Mouse (Mus musculus): ENCODE data around the gene Lrrc3c. TPM values are rescaled to one million over a fixed set of nuclear protein-coding genes. Genes with fewer than 3 reads are reported as not detected.
"Not testable (repeated sequence)": the region's sequence is repeated elsewhere in the genome, so short reads cannot be mapped to it uniquely, and the experiment has no call there.

Lrrc3c gene
- polyA plus RNA-seq, 1 experiment from 2014 or later, result not detected

- Histone ChIP-seq H3K27ac (no peak overlapping the region), H3K36me3 (ENCODE audit: inconsistent target) (no peaks in the 10 kb centered on the region), H3K79me2 (ENCODE audit: inconsistent target) (no peaks in the 10 kb centered on the region), H3K4me3 (ENCODE audit: inconsistent target) (no peak overlapping the region)
- WGBS (ENCODE audit: missing documents), result 89% methylated on average over 1 of the region's 3 CpGs
Observed at GRCm38 (mm10) chr11:98628706-98629105, 30.6 kb downstream of the Lrrc3c start.

DNA sequence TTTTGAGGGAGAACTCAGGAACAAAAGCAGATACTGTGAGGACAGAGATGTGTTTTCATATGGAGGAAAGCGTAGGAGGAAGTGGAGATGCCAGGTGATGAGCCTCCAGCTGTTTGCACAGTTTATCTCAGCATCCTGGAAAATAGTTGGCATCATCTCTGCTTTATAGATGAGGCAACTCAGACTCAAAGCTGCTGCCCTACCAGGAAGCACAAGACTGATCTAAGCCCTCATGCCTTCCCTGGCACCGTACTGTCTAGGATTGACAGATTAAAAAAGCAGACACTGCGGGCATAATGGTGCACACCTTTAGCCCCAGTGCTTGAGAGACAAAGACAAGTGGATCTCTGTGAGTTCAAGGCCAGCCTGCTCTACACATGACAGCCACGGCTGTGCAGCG lies 32.6 kb downstream of the Lrrc3c start:
- H3K36me3 ChIP-seq (ENCODE audit: inconsistent target), result no peaks in the 10 kb centered on the region
- 88% methylated on average over 5 of the region's 5 CpGs for WGBS (ENCODE audit: missing documents)
- H3K4me3 ChIP-seq (ENCODE audit: inconsistent target), result no peak overlapping the region
- no peaks in the 10 kb centered on the region for H3K79me2 ChIP-seq (ENCODE audit: inconsistent target)
- no peak overlapping the region for H3K27ac ChIP-seq

- not testable (repeated sequence) for H3K79me2 ChIP-seq (ENCODE audit: inconsistent target); H3K36me3 ChIP-seq (ENCODE audit: inconsistent target); H3K4me3 ChIP-seq (ENCODE audit: inconsistent target); H3K27ac ChIP-seq
- WGBS (ENCODE audit: missing documents), result 39% methylated on average over 10 of the region's 10 CpGs
Observed at GRCm38 (mm10) chr11:98635312-98635970, 37.4 kb downstream of the Lrrc3c start.

DNA sequence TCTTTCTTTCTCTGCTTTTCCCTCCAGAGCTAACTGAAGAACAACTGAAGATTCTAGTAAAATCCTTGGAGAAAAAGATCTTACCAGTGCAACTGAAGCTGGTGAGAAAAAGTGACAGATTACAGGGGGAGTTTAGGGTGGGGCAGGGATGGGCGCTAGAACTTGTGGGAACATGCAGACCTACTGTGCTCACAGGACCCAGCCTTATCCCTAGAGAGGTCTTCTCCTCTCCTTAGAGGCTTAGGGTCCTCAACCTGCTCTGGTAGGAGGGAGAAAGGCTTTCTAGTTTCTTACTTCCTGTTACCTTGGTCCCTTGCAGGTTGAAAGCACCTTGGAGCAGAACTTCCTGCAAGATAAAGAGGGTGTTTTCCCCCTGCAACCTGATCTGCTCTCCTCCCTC lies 39.4 kb downstream of the Lrrc3c start:
- WGBS (ENCODE audit: missing documents), result 67% methylated on average over 1 of the region's 1 CpGs
- no peaks in the 10 kb centered on the region for H3K79me2 ChIP-seq (ENCODE audit: inconsistent target)
- no peak overlapping the region for H3K27ac ChIP-seq
- no peak overlapping the region for H3K4me3 ChIP-seq (ENCODE audit: inconsistent target)
- H3K36me3 ChIP-seq (ENCODE audit: inconsistent target), result no peaks in the 10 kb centered on the region

DNA sequence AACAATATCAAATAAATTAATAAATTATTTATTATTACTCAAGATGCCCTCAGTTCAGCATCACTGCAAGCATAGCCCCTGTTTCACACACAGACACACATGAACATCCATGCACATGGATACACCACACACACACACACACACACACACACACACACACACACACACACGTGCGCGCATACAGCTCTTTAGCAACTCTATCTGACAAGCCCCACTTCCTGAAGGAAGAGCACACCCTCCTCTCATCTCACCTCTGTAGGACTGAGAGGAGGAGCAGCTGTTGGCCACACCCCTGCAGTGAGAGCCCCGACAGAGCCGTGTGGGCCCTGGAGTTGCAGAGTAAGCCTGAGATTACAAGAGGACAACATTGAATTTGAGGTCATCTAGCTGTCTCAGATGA lies 42.0 kb downstream of the Lrrc3c start:
- Histone ChIP-seq H3K4me3 (ENCODE audit: inconsistent target) (no peak overlapping the region), H3K36me3 (ENCODE audit: inconsistent target) (no peaks in the 10 kb centered on the region), H3K27ac (no peak overlapping the region), H3K79me2 (ENCODE audit: inconsistent target) (no peaks in the 10 kb centered on the region)
- 31% methylated on average over 2 of the region's 5 CpGs for WGBS (ENCODE audit: missing documents)

GRCm38 (mm10) chr11:98644757-98645156 lies 46.7 kb downstream of the Lrrc3c start:
- Histone ChIP-seq H3K36me3 (ENCODE audit: inconsistent target) (no peaks in the 10 kb centered on the region), H3K27ac (no peak overlapping the region), H3K79me2 (ENCODE audit: inconsistent target) (no peaks in the 10 kb centered on the region), H3K4me3 (ENCODE audit: inconsistent target) (no peak overlapping the region)
- 91% methylated on average over 3 of the region's 3 CpGs for WGBS (ENCODE audit: missing documents)

GRCm38 (mm10) chr11:98645946-98646345 lies 47.9 kb downstream of the Lrrc3c start:
- Histone ChIP-seq H3K36me3 (ENCODE audit: inconsistent target) (no peaks in the 10 kb centered on the region), H3K4me3 (ENCODE audit: inconsistent target) (no peak overlapping the region), H3K27ac (no peak overlapping the region), H3K79me2 (ENCODE audit: inconsistent target) (no peaks in the 10 kb centered on the region)
- 75% methylated on average over 2 of the region's 2 CpGs for WGBS (ENCODE audit: missing documents)

DNA sequence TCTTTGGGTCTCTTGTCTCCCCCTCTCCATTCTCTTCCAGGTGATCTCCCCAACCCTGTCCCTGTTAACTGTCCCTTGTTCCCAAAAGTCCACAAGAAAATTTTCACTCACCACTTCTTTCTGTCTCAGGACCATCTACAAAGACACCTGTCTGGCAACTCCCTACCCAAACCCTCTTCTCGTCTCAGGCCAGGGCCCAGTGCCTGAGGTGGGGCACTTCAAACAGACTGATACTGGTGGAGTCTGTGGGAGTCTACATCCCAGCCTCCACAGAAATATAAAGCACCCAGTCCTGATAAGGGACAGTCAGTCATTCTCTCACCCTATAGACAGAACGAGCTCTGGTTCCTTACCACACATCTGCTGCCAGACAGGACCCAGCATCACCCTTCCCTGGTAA lies 48.4 kb downstream of the Lrrc3c start, which contains the start of gene Gsdma2:
Gsdma2 (plus strand) TSS at position 301 of the 400 bp plus-strand sequence.
- Histone ChIP-seq H3K79me2 (ENCODE audit: inconsistent target) (no peaks in the 10 kb centered on the region), H3K27ac (no peak within 1 kb of the TSS), H3K36me3 (ENCODE audit: inconsistent target) (no peaks in the 10 kb centered on the region), H3K4me3 (ENCODE audit: inconsistent target) (no peak within 1 kb of the TSS)
- 80% methylated on average over 2 of the region's 2 CpGs for WGBS (ENCODE audit: missing documents)

Other genes starting within 250 kb of the Lrrc3c start
- not detected in 3 replicates for gene Ppp1r1b, start 249.9 kb upstream of the Lrrc3c start, polyA plus RNA-seq (2018)
- gene Stard3, start 239.9 kb upstream of the Lrrc3c start, polyA plus RNA-seq (2018), result 39.6 to 84.6 TPM (median 53.0 TPM) in 3 replicates
- gene Tcap, start 214.5 kb upstream of the Lrrc3c start, polyA plus RNA-seq (2018), result 0.16 TPM in 1 of 3 replicates, not detected in the others
- gene Pnmt, start 211.8 kb upstream of the Lrrc3c start, polyA plus RNA-seq (2018), result not detected in 3 replicates
- 2.8 to 4.2 TPM (median 2.9 TPM) in 3 replicates for gene Pgap3, start 197.8 kb upstream of the Lrrc3c start, polyA plus RNA-seq (2018)
- gene Erbb2, start 185.8 kb upstream of the Lrrc3c start, polyA plus RNA-seq (2018), result not detected in 3 replicates
- gene Mien1, start 159.3 kb upstream of the Lrrc3c start, polyA plus RNA-seq (2018), result 48.5 to 121 TPM (median 108 TPM) in 3 replicates
- gene Grb7, start 151.9 kb upstream of the Lrrc3c start, polyA plus RNA-seq (2018), result 0.06 TPM in 1 of 3 replicates, not detected in the others
- gene Ikzf3, start 52.3 kb upstream of the Lrrc3c start, polyA plus RNA-seq (2018), result 0.09 to 0.85 TPM in 2 of 3 replicates, not detected in the other
- not detected in 3 replicates for gene Zpbp2, start 47.2 kb upstream of the Lrrc3c start, polyA plus RNA-seq (2018)
- 12.4 to 23.2 TPM (median 22.9 TPM) in 3 replicates for gene Ormdl3, start 10.9 kb upstream of the Lrrc3c start, polyA plus RNA-seq (2018)
- 0.68 TPM in 1 of 3 replicates, not detected in the others for gene Gm12355, start 27.4 kb downstream of the Lrrc3c start, polyA plus RNA-seq (2018)
- gene Gsdma3, start 28.1 kb downstream of the Lrrc3c start, polyA plus RNA-seq (2018), result not detected in 3 replicates
- gene Gsdma2, start 48.5 kb downstream of the Lrrc3c start, polyA plus RNA-seq (2018), result not detected in 3 replicates
- not detected in 3 replicates for gene Gsdma, start 66.1 kb downstream of the Lrrc3c start, polyA plus RNA-seq (2018)
- gene Psmd3, start 84.3 kb downstream of the Lrrc3c start, polyA plus RNA-seq (2018), result 53.4 to 97.2 TPM (median 55.5 TPM) in 3 replicates
- gene Csf3, start 103.0 kb downstream of the Lrrc3c start, polyA plus RNA-seq (2018), result not detected in 3 replicates
- gene Med24, start 131.1 kb downstream of the Lrrc3c start, polyA plus RNA-seq (2018), result 19.2 to 19.9 TPM (median 19.6 TPM) in 3 replicates
- gene Thra, start 142.3 kb downstream of the Lrrc3c start, polyA plus RNA-seq (2018), result 8.2 to 12.1 TPM (median 9.8 TPM) in 3 replicates
- 3.0 to 7.6 TPM (median 4.9 TPM) in 3 replicates for gene Nr1d1, start 177.0 kb downstream of the Lrrc3c start, polyA plus RNA-seq (2018)
- 40.0 to 80.9 TPM (median 44.0 TPM) in 3 replicates for gene Msl1, start 197.2 kb downstream of the Lrrc3c start, polyA plus RNA-seq (2018)
- gene Casc3, start 206.6 kb downstream of the Lrrc3c start, polyA plus RNA-seq (2018), result 21.2 to 29.9 TPM (median 22.1 TPM) in 3 replicates
- gene Rapgefl1, start 238.5 kb downstream of the Lrrc3c start, polyA plus RNA-seq (2018), result 0.23 to 0.34 TPM (median 0.31 TPM) in 3 replicates

Measured in macrophage (primary cell).